Mouse (Mus musculus) kidney, postnatal 0 days (tissue): Measurements from ENCODE around the gene Vangl2. TPM values are rescaled to one million over a fixed set of nuclear protein-coding genes. Genes with fewer than 3 reads are reported as not detected.

Experiments used
- ATAC-seq: fragments of 200-750 bp; cut with Nextera tagmentation; replicated peaks from 2 replicates; pipeline ENCODE4 v1.8.0; 2017; ENCODE audit warnings: low read depth, moderate number of reproducible peaks, moderate TSS enrichment, moderate library complexity; ENCODE audit not compliant: low FRiP score
- DNase-seq: peaks from one replicate; pipeline ENCODE4 v3.0.0-alpha.2; 2016; ENCODE audit warnings: low spot score
- H3K27ac ChIP-seq: fragments of 300-500 bp; sonication (generic); 2 replicates; pipeline ENCODE4 v1.5.1; 2014; ENCODE audit warnings: mild to moderate bottlenecking
- H3K27me3 ChIP-seq: fragments of 300-500 bp; sonication (generic); 2 replicates; pipeline ENCODE4 v1.6.1; 2014; ENCODE audit warnings: low read length, mixed read lengths; ENCODE audit not compliant: insufficient read depth
- H3K36me3 ChIP-seq: fragments of 300-500 bp; sonication (generic); 2 replicates; pipeline ENCODE4 v1.6.1; 2014; ENCODE audit warnings: low read length, mixed read lengths; ENCODE audit not compliant: insufficient read depth
- H3K4me1 ChIP-seq: fragments of 300-500 bp; sonication (generic); replicated peaks from 2 replicates; pipeline ENCODE4 v1.6.1; 2014; ENCODE audit warnings: antibody characterized with exemption, low read length, mixed read lengths; ENCODE audit not compliant: insufficient read depth
- H3K4me2 ChIP-seq: fragments of 300-500 bp; sonication (generic); 2 replicates; pipeline ENCODE4 v1.6.1; 2014; ENCODE audit warnings: mild to moderate bottlenecking, low read length, moderate library complexity, mixed read lengths
- H3K4me3 ChIP-seq: fragments of 300-500 bp; sonication (generic); replicated peaks from 2 replicates; pipeline ENCODE4 v1.5.1; 2014; ENCODE audit warnings: low read depth, low read length
- H3K9ac ChIP-seq: fragments of 300-500 bp; sonication (generic); 2 replicates; pipeline ENCODE4 v1.6.1; 2014; ENCODE audit warnings: low read depth, low read length
- H3K9me3 ChIP-seq: fragments of 300-500 bp; sonication (generic); replicated peaks from 2 replicates; pipeline ENCODE4 v1.6.1; 2016; ENCODE audit warnings: low read length, inconsistent platforms, mixed read lengths
- CTCF ChIP-seq: IDR thresholded peaks from 2 replicates; pipeline ENCODE4 v1.5.1; 2016; ENCODE audit warnings: antibody characterized with exemption, low read depth, mild to moderate bottlenecking, moderate library complexity
- WGBS: fragments of 180-500 bp; shearing (Covaris S2); extraction: QIAGEN DNeasy Blood & Tissue Kit; methylation state at CpG from one replicate; pipeline ENCODE4 v1.1.7; 2014; 5-methylcytosine and 5-hydroxymethylcytosine counted together
- polyA plus RNA-seq: library from polyadenylated mRNA; unstranded; fragments of >200 nt; fragmentation: Nextera tagmentation; extraction: Ambion mirVana; gene quantifications from 2 replicates; pipeline ENCODE4 v1.2.1, GENCODE M21; 2015

Gene Vangl2
- polyA plus RNA-seq, 1 experiment from 2014 or later: 13.8 TPM

GRCm38 (mm10) chr1:172025201-172025904, 2.9 kb downstream of the Vangl2 start:
- 44% methylated on average over 8 of the region's 8 CpGs for WGBS
- TF ChIP-seq CTCF: no peak
- DNase-seq: no peak

DNA sequence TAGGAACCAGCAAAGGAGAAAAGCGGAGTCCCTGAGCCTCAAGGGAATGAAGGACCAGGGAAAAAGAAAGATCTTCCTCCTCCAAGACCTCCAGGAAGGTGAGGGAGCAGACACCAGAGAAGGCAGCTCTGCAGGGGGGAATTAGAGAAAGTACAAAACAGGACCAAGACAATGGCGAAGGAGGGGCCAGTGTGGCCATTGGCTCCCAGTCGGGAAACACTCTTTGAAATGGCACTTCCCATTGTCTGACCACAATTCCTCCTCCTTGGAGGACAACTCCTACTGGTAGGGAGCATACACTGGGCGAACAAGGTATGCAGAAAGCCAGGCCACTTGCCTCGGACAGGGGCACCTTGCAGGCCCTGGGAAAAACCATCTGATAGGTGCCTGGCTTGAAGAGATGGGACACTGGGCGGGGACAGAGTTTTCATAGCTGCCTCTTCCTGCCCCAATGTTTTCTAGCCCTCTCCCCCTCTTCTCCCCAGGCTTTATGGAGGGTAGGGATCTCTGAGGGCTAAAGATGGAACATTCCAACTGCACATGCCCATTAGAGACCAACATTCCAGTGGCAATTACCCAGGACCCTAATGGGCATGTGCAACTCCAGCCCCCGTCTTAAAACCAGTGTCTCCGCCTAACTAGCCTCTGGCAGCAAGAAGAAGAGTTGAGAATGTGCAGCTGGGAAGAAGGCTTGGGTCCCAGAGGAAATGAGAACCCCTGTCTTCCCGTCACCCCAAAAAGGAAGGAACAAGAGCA, 3.9 kb downstream of the Vangl2 start:
- Histone ChIP-seq H3K4me1 (peaks cover 19% of the 10 kb centered on the region), H3K4me3 (no peak overlapping the region)
- 60% methylated on average over 9 of the region's 9 CpGs for WGBS

More at GRCm38 (mm10) chr1:172025201-172025904, 2.9 kb downstream of the Vangl2 start:
- Histone ChIP-seq H3K4me3 (peak overlapping the region; percentile 93; the same call in 1 of the 2 replicates), H3K9me3 (no peaks in the 10 kb centered on the region), H3K27ac (no peak overlapping the region), H3K4me1 (peaks cover 19% of the 10 kb centered on the region), H3K27me3 (no peaks in the 10 kb centered on the region), H3K4me2 (peak overlapping the region; percentile 65), H3K9ac (0 out of 2 replicates have a peak overlapping the region, but pooled peaks have one; percentile 8), H3K36me3 (no peaks in the 10 kb centered on the region)
- ATAC-seq: no peak

GRCm38 (mm10) chr1:172019863-172020521, 8.3 kb downstream of the Vangl2 start:
- no peaks in the 10 kb centered on the region for H3K36me3 ChIP-seq
- no peak overlapping the region for H3K4me3 ChIP-seq
- H3K27me3 ChIP-seq: no peaks in the 10 kb centered on the region
- no peak overlapping the region for H3K4me2 ChIP-seq
- H3K9ac ChIP-seq: no peak overlapping the region
- H3K9me3 ChIP-seq: no peaks in the 10 kb centered on the region
- no peak for TF ChIP-seq CTCF
- peaks cover 38% of the 10 kb centered on the region for H3K4me1 ChIP-seq
- ATAC-seq: no peak
- H3K27ac ChIP-seq: no peak overlapping the region
- peak; percentile 33 for DNase-seq
- 48% methylated on average over 10 of the region's 10 CpGs for WGBS

More for the DNA sequence above, 3.9 kb downstream of the Vangl2 start:
- ATAC-seq (no peak), DNase-seq (no peak)
- H3K4me2 ChIP-seq: peak overlapping the region; percentile 65
- no peaks in the 10 kb centered on the region for H3K27me3 ChIP-seq
- no peaks in the 10 kb centered on the region for H3K36me3 ChIP-seq
- no peak overlapping the region for H3K9ac ChIP-seq
- 0 out of 2 replicates have a peak overlapping the region, but pooled peaks have one; percentile 19 for H3K27ac ChIP-seq
- no peak for TF ChIP-seq CTCF
- H3K9me3 ChIP-seq: no peaks in the 10 kb centered on the region

GRCm38 (mm10) chr1:172019339-172019738, 8.9 kb downstream of the Vangl2 start:
- Histone ChIP-seq H3K4me2 (no peak overlapping the region), H3K36me3 (no peaks in the 10 kb centered on the region), H3K9me3 (no peaks in the 10 kb centered on the region), H3K9ac (no peak overlapping the region), H3K27me3 (no peaks in the 10 kb centered on the region), H3K4me1 (peaks cover 32% of the 10 kb centered on the region), H3K27ac (no peak overlapping the region), H3K4me3 (no peak overlapping the region)
- DNase-seq: no peak
- no peak for TF ChIP-seq CTCF
- 0 out of 2 replicates have a peak, but pooled peaks have one; percentile 15 for ATAC-seq
- 93% methylated on average over 4 of the region's 4 CpGs for WGBS

DNA sequence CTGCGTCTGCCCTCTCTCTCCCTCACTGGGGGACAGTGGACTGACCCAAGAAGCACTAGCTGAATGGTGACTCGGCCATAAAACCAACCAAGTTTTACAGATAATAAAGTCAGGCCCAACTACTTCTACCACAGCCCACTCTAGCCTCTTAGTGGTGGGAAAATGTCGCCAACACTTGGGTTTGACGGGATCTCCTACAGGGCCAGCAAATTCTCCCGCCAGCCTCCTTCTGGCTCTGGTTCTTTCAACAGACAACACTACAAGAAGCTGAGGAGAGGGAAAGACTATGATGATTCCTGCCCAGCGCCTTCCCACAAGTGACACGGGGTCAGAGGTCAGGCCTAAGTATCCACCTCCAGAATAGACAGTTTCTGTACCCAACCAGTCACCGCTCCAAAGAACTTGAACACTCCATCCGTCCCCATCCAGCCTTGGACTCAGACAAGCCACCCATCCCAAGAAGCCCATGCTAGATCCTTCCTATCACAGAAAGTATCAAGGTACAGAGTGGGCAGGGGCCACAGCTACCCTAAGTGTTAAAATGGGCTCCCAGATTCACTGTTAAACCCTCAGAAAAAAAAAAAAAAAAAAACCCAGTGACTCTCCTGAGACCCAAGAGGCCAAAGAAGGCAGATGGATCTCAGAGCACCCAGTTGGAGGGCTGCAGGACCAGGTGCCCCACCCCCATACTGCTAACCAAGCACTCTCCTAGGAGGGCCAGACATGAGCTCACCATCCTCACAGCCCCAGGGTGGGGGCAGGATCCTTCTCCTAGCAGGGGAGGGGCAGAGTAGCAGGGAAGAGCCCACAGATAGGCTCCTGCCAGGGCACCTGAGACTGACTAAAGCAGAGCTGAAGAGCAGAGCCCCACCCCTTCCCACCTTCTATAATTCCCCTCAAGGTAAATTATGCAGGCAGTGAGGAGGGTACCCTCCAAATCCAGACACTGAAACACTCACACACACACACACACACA, 9.6 kb downstream of the Vangl2 start:
- no peak for ATAC-seq
- Histone ChIP-seq H3K27ac (no peak overlapping the region), H3K27me3 (no peaks in the 10 kb centered on the region), H3K9ac (no peak overlapping the region), H3K4me3 (no peak overlapping the region), H3K4me2 (no peak overlapping the region), H3K9me3 (no peaks in the 10 kb centered on the region), H3K36me3 (no peaks in the 10 kb centered on the region), H3K4me1 (peaks cover 28% of the 10 kb centered on the region)
- 84% methylated on average over 9 of the region's 9 CpGs for WGBS
- no peak for DNase-seq
- no peak for TF ChIP-seq CTCF
